Mouse (Mus musculus): Measurements from ENCODE around the gene Zfp354b.

Gene Zfp354b

DNA sequence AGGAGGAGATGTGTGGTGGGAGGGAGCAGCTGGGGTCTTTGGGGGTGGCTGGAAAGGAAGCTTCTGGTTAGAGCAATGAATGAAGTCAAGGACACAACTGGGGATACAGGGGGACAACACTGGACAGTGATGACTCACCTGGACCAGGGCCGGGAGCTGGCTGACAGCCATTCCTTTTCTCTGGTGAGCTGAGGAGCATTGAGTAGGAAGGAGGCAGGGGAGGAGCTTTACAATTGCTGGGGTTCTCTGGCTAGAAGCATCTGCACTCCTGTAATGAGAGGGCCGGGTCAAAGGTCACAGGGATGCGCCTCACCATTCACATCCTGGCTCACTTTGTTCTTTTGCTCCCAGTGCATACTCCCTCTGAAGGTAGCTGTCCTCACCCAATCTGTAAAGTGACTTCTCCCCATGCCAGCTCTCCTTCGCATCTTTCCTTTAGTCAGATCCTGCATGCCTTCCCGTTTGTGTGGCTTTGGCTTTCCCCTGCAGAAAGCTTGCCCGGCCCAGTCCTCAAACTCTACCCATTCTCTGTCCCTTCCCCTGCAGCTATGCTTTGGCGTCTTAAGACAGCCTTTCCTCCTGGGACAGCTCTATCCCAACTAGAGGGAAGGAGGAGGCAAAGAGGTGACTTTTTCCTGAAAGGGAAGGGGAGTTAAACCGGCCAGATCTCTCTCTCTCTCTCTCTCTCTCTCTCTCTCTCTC is 45.1 kb downstream of the Zfp354b start:
- no peak for DNase-seq (ENCODE audit: low spot score)

GRCm38 (mm10) chr11:50883756-50884155 is 47.7 kb downstream of the Zfp354b start:
- DNase-seq (ENCODE audit: low spot score), result no peak

DNA sequence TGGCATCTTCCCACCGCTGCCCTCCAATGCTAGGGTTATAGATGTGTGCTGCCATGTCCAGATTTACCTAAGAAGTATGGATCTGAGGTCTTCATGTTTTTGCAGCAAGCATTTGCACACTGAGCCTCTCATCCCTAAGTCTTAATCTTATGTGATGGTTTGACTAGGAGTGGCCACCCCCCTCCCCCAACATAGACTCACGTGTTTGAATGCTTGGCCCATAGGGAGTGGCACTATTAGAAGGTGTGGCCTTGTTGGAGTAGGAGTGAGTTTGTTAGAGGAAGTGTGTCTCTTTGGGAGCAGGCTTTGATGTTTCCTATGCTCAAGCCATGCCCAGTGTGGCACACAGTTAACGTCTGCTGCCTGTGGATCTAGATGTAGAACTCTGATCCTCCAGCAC is 52.8 kb downstream of the Zfp354b start:
- no peak for DNase-seq (ENCODE audit: low spot score)

All from layer of hippocampus, adult 11-12 months (tissue).